Mouse (Mus musculus): ENCODE measurements at regions not wholly inside any gene's neighbourhood (a gene's known extent, or its start where the extent isn't known, plus 50 kb on each side); places are given as distances from the start of the nearest gene placed in this dataset.

DNA sequence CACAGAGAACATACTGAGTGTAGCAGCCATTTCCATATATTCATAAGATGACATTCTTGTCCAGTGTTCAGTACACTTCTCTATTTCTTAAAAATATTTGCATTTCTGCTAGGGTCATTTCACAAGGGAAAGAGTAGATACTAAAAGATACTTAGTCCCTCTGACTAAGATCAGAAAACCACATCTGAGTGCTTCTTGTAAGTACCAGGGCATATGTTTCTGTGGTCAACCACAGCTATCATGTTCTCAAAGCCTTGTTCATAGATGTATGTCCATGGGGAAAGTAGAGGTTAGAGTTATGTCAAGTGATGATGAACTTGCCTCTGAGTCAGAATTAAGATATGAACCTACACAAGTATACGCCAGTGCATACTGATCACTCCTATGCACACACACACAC is 279.2 kb upstream of the Clnk start:
- TF ChIP-seq MXI1 (IDR thresholded peaks at IDR 0.05; ENCODE audit: low read depth, low read length) (no peak), HCFC1 (IDR thresholded peaks at IDR 0.05; ENCODE audit: low read depth, low read length) (no peak), CTCF (conservative IDR thresholded peaks at IDR 0.05 in 1 of 2, IDR thresholded peaks at IDR 0.05 in 1 of 2; ENCODE audit: low read depth in 2 of 2, low read length in 2 of 2) (no peak), KAT2A (IDR thresholded peaks at IDR 0.05; ENCODE audit: insufficient replicate concordance, low read length) (no peak), MEF2A (IDR thresholded peaks at IDR 0.05; ENCODE audit: borderline replicate concordance, low read depth, low read length) (no peak), MAX (IDR thresholded peaks at IDR 0.05; ENCODE audit: low read length) (no peak)
